Mouse (Mus musculus) thymus, adult 2 months (tissue): ENCODE data around the gene Lrfn4.

Experiments
- CTCF ChIP-seq: fragments of 200-500 bp; IDR thresholded peaks from 2 replicates; pipeline ENCODE4 v1.5.1; 2012; ENCODE audit warnings: mild to moderate bottlenecking, control low read depth, low read length, moderate library complexity, borderline replicate concordance; ENCODE audit not compliant: control insufficient read depth, poor library complexity, insufficient read depth; ENCODE audit errors: extremely low read depth
- POLR2A ChIP-seq: fragments of 200-500 bp; IDR thresholded peaks from 2 replicates; pipeline ENCODE4 v1.6.1; 2012; ENCODE audit warnings: mild to moderate bottlenecking, low read length, control low read depth, moderate library complexity; ENCODE audit not compliant: control insufficient read depth, poor library complexity, insufficient read depth; ENCODE audit errors: extremely low read depth

GRCm38 (mm10) chr19:4602459-4602858, 13.0 kb downstream of the Lrfn4 start:
- no peak for TF ChIP-seq POLR2A
- TF ChIP-seq CTCF: no peak
